Mouse (Mus musculus) heart, postnatal 0 days (tissue): Measurements from ENCODE around the gene Mrap2. TPM values are rescaled to one million over a fixed set of nuclear protein-coding genes. Genes with fewer than 3 reads are reported as not detected.
"Not testable (repeated sequence)": the region's sequence is repeated elsewhere in the genome, so short reads cannot be mapped to it uniquely, and the experiment has no call there.

Experiments
- ATAC-seq: fragments of 200-750 bp; cut with Nextera tagmentation; 2 replicates; pipeline ENCODE4 v1.8.0; 2017; ENCODE audit warnings: low read depth, moderate number of reproducible peaks, moderate library complexity; ENCODE audit not compliant: insufficient read depth
- DNase-seq: peaks from one replicate; pipeline ENCODE4 v3.0.0-alpha.2; 2016; ENCODE audit warnings: low spot score
- H3K27ac ChIP-seq: fragments of 300-500 bp; sonication (generic); 2 replicates; pipeline ENCODE4 v1.5.1; 2014; ENCODE audit warnings: low read depth, mild to moderate bottlenecking
- H3K27me3 ChIP-seq: fragments of 300-500 bp; sonication (generic); 2 replicates; pipeline ENCODE4 v1.6.1; 2014; ENCODE audit warnings: low read length, mixed read lengths; ENCODE audit not compliant: control insufficient read depth, insufficient read depth
- H3K36me3 ChIP-seq: fragments of 300-500 bp; sonication (generic); replicated peaks from 2 replicates; pipeline ENCODE4 v1.6.1; 2014; ENCODE audit warnings: low read length, mixed read lengths; ENCODE audit not compliant: control insufficient read depth, insufficient read depth
- H3K4me1 ChIP-seq: fragments of 300-500 bp; sonication (generic); 2 replicates; pipeline ENCODE4 v1.6.1; 2014; ENCODE audit warnings: antibody characterized with exemption; ENCODE audit not compliant: control insufficient read depth, insufficient read depth
- H3K4me2 ChIP-seq: fragments of 300-500 bp; sonication (generic); 2 replicates; pipeline ENCODE4 v1.6.1; 2014; ENCODE audit warnings: low read depth, mild to moderate bottlenecking, low read length, moderate library complexity
- H3K4me3 ChIP-seq: fragments of 300-500 bp; sonication (generic); 2 replicates; pipeline ENCODE4 v1.5.1; 2014; ENCODE audit warnings: low read depth, low read length
- H3K9ac ChIP-seq: fragments of 300-500 bp; sonication (generic); replicated peaks from 2 replicates; pipeline ENCODE4 v1.6.1; 2014; ENCODE audit warnings: low read depth, low read length, mixed read lengths
- H3K9me3 ChIP-seq: fragments of 300-500 bp; sonication (generic); replicated peaks from 2 replicates; pipeline ENCODE4 v1.6.1; 2016; ENCODE audit warnings: low read length; ENCODE audit not compliant: control insufficient read depth
- CTCF ChIP-seq: IDR thresholded peaks from 2 replicates; pipeline ENCODE4 v1.5.1; 2016; ENCODE audit warnings: antibody characterized with exemption, control low read depth, low read depth
- EP300 ChIP-seq: IDR thresholded peaks from 2 replicates; pipeline ENCODE4 v1.6.1; 2016; ENCODE audit warnings: antibody characterized with exemption, low read depth
- WGBS: fragments of 180-500 bp; shearing (Covaris S2); extraction: QIAGEN DNeasy Blood & Tissue Kit; methylation state at CpG from one replicate; pipeline ENCODE4 v1.1.7; 2014; 5-methylcytosine and 5-hydroxymethylcytosine counted together
- polyA plus RNA-seq: library from polyadenylated mRNA; unstranded; fragments of >200 nt; fragmentation: Nextera tagmentation; extraction: Ambion mirVana; gene quantifications from 2 replicates; pipeline ENCODE4 v1.2.1, GENCODE M21; 2015
- total RNA-seq: library from RNA; depleted of rRNA; stranded (reverse); fragments of >200 nt; gene quantifications from 2 replicates; pipeline ENCODE4 v1.2.3, GENCODE M21; 2014; ENCODE audit warnings: low replicate concordance

Mrap2 gene
- total and polyA plus RNA-seq, 2 experiments from 2014 or later, result not detected

DNA sequence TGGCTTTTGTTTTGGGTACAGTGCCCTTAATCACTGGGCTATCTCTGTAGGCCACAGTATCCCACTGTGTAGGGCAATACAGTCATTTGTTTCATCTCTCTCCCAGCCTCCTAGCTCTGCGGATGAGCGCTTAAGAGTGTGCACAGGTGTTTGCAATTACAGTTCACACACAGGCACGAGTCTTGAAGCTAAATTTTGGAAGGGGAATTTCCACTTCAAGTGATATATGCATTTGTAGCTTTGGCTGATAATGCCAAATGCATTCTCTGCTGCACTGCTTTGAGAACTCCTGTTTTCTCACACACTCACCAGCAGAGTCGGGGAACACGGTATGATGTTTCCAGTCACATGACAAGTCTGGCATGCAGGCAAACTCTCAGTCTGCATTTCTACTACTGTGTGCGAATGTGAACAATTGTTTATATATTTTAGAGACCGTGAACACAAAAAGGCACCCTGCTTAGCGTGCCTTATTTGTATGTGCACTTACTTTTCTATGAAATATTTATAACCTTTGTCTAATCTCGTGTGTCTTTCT is 22.1 kb upstream of the Mrap2 start:
- Histone ChIP-seq H3K4me2 (no peak overlapping the region), H3K27me3 (no peaks in the 10 kb centered on the region), H3K9ac (no peak overlapping the region), H3K4me3 (no peak overlapping the region), H3K27ac (no peak overlapping the region), H3K4me1 (no peaks in the 10 kb centered on the region), H3K36me3 (no peaks in the 10 kb centered on the region), H3K9me3 (no peaks in the 10 kb centered on the region)
- DNase-seq (no peak), ATAC-seq (no peak)
- TF ChIP-seq CTCF (no peak), EP300 (no peak)
- 61% methylated on average over 9 of the region's 9 CpGs for WGBS

DNA sequence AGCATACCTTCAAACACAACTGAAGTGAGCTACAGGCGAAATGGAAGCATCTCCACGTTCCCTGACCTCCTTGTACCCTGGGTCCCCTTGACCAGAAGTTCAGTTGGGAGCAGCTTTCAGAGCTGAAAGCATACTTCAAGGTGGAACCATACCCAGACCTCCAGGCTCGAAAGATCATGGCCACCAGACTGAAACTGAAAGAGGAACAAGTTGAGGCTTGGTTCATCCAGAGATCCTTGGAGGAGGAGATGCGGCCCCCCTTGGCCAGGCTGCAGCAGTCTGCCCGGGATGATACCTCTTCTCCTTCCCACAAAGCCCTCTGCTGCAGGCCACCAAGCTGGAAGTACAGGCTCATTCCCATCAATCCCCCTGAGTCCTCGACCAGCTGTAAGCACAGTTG is 17.1 kb upstream of the Mrap2 start:
- not testable (repeated sequence) for H3K27me3 ChIP-seq, H3K27ac ChIP-seq, DNase-seq, H3K9me3 ChIP-seq, ATAC-seq, H3K4me1 ChIP-seq, H3K36me3 ChIP-seq, H3K4me2 ChIP-seq, H3K9ac ChIP-seq, H3K4me3 ChIP-seq
- 78% methylated on average over 5 of the region's 6 CpGs for WGBS

DNA sequence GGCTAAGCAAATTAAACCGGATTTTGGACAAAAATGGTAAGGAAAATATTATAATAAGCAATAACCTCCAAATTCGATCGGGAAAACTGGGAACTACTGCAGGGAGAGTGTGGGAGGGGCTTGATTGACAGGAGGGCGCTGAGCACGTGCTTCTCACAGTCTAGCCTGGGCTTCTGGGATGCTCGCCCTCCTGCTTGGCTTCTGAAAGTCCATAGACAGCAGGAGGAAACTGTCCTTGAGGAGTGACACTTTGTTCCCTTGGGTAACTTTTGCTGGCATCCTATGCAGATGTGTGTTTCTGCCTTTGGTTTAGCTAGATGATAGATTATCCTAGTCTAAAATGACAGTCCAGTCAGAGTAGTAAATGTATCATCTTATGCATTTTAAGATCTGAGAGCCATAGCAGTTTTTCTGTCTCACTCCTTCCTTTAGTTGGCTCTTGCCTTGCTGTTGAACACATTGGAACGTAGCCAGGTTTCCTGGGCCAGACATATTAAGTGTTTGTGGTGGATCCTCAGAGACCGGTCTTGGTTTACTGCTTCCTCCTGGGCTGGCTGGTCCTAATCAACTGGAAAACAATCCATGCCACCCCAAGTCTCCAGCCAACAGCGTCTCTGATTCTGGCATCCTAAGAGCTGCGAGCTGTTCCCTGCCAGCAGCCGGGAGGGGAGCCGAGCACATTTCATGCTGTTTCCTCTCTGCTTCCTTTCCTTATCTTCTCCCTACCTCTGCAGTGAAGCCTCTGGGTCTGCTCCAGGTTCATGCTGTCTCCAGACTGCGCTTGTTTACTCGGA is 8.1 kb upstream of the Mrap2 start:
- Histone ChIP-seq H3K4me3 (no peak overlapping the region), H3K4me2 (no peak overlapping the region), H3K9ac (no peak overlapping the region), H3K4me1 (no peaks in the 10 kb centered on the region), H3K27me3 (no peaks in the 10 kb centered on the region), H3K9me3 (no peaks in the 10 kb centered on the region), H3K27ac (no peak overlapping the region), H3K36me3 (no peaks in the 10 kb centered on the region)
- no peak for DNase-seq
- WGBS, result 38% methylated on average over 14 of the region's 14 CpGs
- ATAC-seq, result no peak
- no peak for TF ChIP-seq EP300
- no peak for TF ChIP-seq CTCF

DNA sequence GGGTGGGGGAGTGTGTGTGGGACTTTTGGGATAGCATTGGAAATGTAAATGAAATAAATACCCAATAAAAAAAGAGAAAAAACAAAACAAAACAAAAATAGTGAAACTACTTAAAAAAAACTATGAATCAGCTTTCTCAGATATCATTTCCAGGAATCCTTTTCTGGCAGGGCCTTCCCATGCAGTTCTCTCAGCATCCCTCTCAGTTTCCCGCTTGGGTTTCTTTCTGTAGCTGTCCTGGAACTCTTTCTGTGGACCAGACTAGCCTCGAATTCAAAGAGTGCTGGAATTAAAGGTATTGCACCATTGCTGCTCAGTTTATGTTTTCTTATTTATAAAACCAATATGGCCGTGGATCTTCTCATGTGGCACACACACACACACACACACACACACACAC is 1.0 kb upstream of the Mrap2 start:
- Histone ChIP-seq H3K4me1 (0 out of 2 replicates have a peak, but pooled peaks cover 7% of the 10 kb centered on the region), H3K9ac (no peak overlapping the region), H3K27me3 (peaks cover 33% of the 10 kb centered on the region), H3K27ac (no peak overlapping the region), H3K4me3 (no peak overlapping the region), H3K4me2 (no peak overlapping the region), H3K9me3 (no peaks in the 10 kb centered on the region), H3K36me3 (no peaks in the 10 kb centered on the region)
- ATAC-seq (no peak), DNase-seq (no peak)
- 67% methylated on average over 3 of the region's 3 CpGs for WGBS
- TF ChIP-seq CTCF (no peak), EP300 (no peak)

DNA sequence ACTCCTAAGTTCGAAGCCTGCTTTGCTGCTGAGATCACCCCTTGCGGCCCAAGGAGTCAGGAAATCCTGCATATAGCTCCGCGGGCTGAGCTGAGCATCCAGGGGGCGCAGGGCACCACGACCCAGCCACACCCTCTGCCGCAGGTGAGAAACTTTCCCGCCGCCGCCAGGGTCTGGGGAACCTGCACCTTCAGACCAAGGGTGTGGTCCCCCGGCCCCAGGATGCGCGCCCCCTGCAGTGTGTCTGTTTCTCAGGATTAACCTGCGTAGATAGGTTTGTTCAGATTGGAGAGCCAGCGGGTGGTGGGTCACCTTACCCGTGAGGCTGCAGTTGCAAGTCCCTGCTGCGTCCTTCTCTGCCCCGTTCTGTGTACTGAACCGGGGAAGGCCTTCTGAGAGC is 426 bp downstream of the Mrap2 start:
- Histone ChIP-seq H3K27me3 (peaks cover 33% of the 10 kb centered on the region), H3K9me3 (no peaks in the 10 kb centered on the region), H3K4me1 (0 out of 2 replicates have a peak, but pooled peaks cover 7% of the 10 kb centered on the region), H3K36me3 (no peaks in the 10 kb centered on the region), H3K9ac (no peak overlapping the region), H3K27ac (no peak overlapping the region), H3K4me2 (peak overlapping the region; percentile 51), H3K4me3 (peak overlapping the region; percentile 29)
- TF ChIP-seq CTCF, result no peak
- no peak for TF ChIP-seq EP300
- ATAC-seq, result no peak
- WGBS, result 2% methylated on average over 19 of the region's 19 CpGs
- DNase-seq, result no peak

DNA sequence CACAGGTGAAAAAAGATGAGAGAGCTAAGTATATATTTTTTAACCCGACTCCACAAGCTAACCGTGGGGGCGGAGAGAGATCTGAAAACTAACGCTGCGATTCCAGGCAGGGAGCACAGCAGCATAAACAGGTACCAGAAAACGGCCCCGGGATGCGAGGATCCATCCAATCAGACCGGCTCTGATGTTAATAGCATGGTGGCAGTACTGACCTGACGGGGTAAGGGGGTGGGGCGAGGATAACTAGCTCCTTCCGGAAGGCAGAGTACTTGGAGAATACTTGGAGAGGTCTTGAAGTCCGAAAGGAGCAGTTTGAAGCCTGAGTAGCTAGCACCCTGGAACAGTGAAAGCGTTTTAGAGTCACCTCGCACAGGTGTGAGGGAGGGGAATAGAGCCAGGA is 1.1 kb downstream of the Mrap2 start:
- Histone ChIP-seq H3K4me3 (peak overlapping the region; percentile 29; the same call in 1 of the 2 replicates), H3K9ac (no peak overlapping the region), H3K4me2 (peak overlapping the region; percentile 51; the same call in 1 of the 2 replicates), H3K9me3 (no peaks in the 10 kb centered on the region), H3K36me3 (no peaks in the 10 kb centered on the region), H3K27me3 (peaks cover 33% of the 10 kb centered on the region), H3K4me1 (0 out of 2 replicates have a peak, but pooled peaks cover 7% of the 10 kb centered on the region), H3K27ac (no peak overlapping the region)
- no peak for TF ChIP-seq EP300
- TF ChIP-seq CTCF, result no peak
- WGBS, result 6% methylated on average over 15 of the region's 15 CpGs
- DNase-seq, result no peak
- ATAC-seq, result no peak
